Comparison of ENCODE assay signal across 8 mouse cellular contexts in genomic region chr16:33832728-33833428, GRCm38 (mm10). TPM values are rescaled to one million over a fixed set of nuclear protein-coding genes. Genes with fewer than 3 reads are reported as not detected.
DNase-seq lines count a peak whose midpoint lies in the region; ATAC-seq and TF ChIP-seq lines count a peak whose summit lies in the region.

No protein-coding gene starts in this region.

- no peak for TF ChIP-seq POLR2A in limb, embryonic 14.5 days (IDR thresholded peaks at IDR 0.05; ENCODE audit: borderline replicate concordance, extremely low read depth, insufficient read depth, insufficient read length)
- no peak for TF ChIP-seq POLR2A in myocyte (IDR thresholded peaks at IDR 0.05; ENCODE audit: insufficient read length, low read depth)

- 8% methylated on average over 21 of the region's 21 CpGs for WGBS in heart, embryonic 15.5 days
- 3% methylated on average over 21 of the region's 21 CpGs for WGBS in limb, embryonic 14.5 days

- peak overlapping the region; percentile 67 for H3K4me2 ChIP-seq in heart, embryonic 15.5 days
- H3K4me2 ChIP-seq in limb, embryonic 14.5 days (replicated peaks; ENCODE audit: low read depth, low read length, severe bottlenecking): peak overlapping the region; percentile 50
- peak overlapping the region; percentile 75 for H3K4me2 ChIP-seq in myocyte (ENCODE audit: low read depth)

- ATAC-seq in heart, embryonic 15.5 days (replicated peaks; ENCODE audit: insufficient number of reproducible peaks, insufficient read depth, low FRiP score, low read depth): no peak
- peak; percentile 48 for ATAC-seq in limb, embryonic 14.5 days (ENCODE audit: low FRiP score, low read depth)

- H3K27ac ChIP-seq in layer of hippocampus, adult 2 months: peak overlapping the region; percentile 84
- H3K27ac ChIP-seq in brown adipose tissue, adult 24 weeks (replicated peaks; ENCODE audit: low read depth, low read length): 0 out of 2 replicates have a peak overlapping the region, but pooled peaks have one; percentile 21
- peak overlapping the region; percentile 79 for H3K27ac ChIP-seq in heart, embryonic 15.5 days
- H3K27ac ChIP-seq in limb, embryonic 14.5 days (replicated peaks; ENCODE audit: low read depth, low read length): peak overlapping the region; percentile 63

- H3K36me3 ChIP-seq in heart, embryonic 15.5 days: no peaks in the 10 kb centered on the region
- H3K36me3 ChIP-seq in limb, embryonic 14.5 days (ENCODE audit: control insufficient read depth, insufficient read depth, low read length): no peaks in the 10 kb centered on the region
- no peaks in the 10 kb centered on the region for H3K36me3 ChIP-seq in myocyte (ENCODE audit: control insufficient read depth, insufficient read depth)

- H3K79me2 ChIP-seq in myocyte (ENCODE audit: control insufficient read depth, insufficient read depth): peaks cover 66% of the 10 kb centered on the region

- no peaks in the 10 kb centered on the region for H3K9me3 ChIP-seq in heart, embryonic 15.5 days (replicated peaks)
- no peaks in the 10 kb centered on the region for H3K9me3 ChIP-seq in limb, embryonic 14.5 days (ENCODE audit: control insufficient read depth, low read length)

- H3K4me3 ChIP-seq in layer of hippocampus, adult 2 months: peak overlapping the region; percentile 35
- H3K4me3 ChIP-seq in brown adipose tissue, adult 24 weeks (ENCODE audit: insufficient read depth, low read depth, low read length): peak overlapping the region; percentile 21; the same call in 1 of the 2 replicates
- peak overlapping the region; percentile 40 for H3K4me3 ChIP-seq in heart, embryonic 15.5 days
- H3K4me3 ChIP-seq in limb, embryonic 14.5 days (replicated peaks; ENCODE audit: low read length): peak overlapping the region; percentile 31
- H3K4me3 ChIP-seq in myocyte: no peak overlapping the region

- H3K9ac ChIP-seq in heart, embryonic 15.5 days: peak overlapping the region; percentile 54; the same call in 1 of the 2 replicates
- H3K9ac ChIP-seq in limb, embryonic 14.5 days (ENCODE audit: low read depth, low read length, severe bottlenecking): peak overlapping the region; percentile 45

- TF ChIP-seq CTCF in layer of hippocampus, adult 2 months (conservative IDR thresholded peaks at IDR 0.05): no peak

- peak; percentile 30 to 49 for DNase-seq in layer of hippocampus, adult 2 months (ENCODE audit: low spot score in 2 of 2)
- no peak for DNase-seq in layer of hippocampus, postnatal 25 days (ENCODE audit: extremely low spot score in 1 of 2, low spot score in 1 of 2)
- peak; percentile 65 for DNase-seq in limb, embryonic 14.5 days (ENCODE audit: low spot score)
- no peak for DNase-seq in ovary, adult 18-20 months (ENCODE audit: low spot score)
- no peak for DNase-seq in ovary, postnatal 14 days (ENCODE audit: low spot score)

- H3K27me3 ChIP-seq in heart, embryonic 15.5 days: no peaks in the 10 kb centered on the region
- H3K27me3 ChIP-seq in limb, embryonic 14.5 days (ENCODE audit: control insufficient read depth, insufficient read depth, low read length): no peaks in the 10 kb centered on the region
- H3K27me3 ChIP-seq in myocyte (ENCODE audit: control insufficient read depth, insufficient read depth, insufficient read length): no peaks in the 10 kb centered on the region

- H3K4me1 ChIP-seq in brown adipose tissue, adult 24 weeks (ENCODE audit: control insufficient read depth, insufficient read depth, insufficient read length, low read length): peaks cover 16% of the 10 kb centered on the region
- peaks cover 48% of the 10 kb centered on the region for H3K4me1 ChIP-seq in heart, embryonic 15.5 days (replicated peaks)
- peaks cover 45% of the 10 kb centered on the region for H3K4me1 ChIP-seq in limb, embryonic 14.5 days (ENCODE audit: control insufficient read depth, insufficient read depth, low read length)

- no peak overlapping the region for H3ac ChIP-seq in myocyte (ENCODE audit: control insufficient read depth, insufficient read length)

TF ChIP-seq in myocyte, 11 proteins besides CTCF, POLR2A, EP300 and RAD21:
- TF ChIP-seq CEBPB (IDR thresholded peaks at IDR 0.05; ENCODE audit: insufficient read depth, poor library complexity, severe bottlenecking) (no peak), MYOD1 (IDR thresholded peaks at IDR 0.05; ENCODE audit: control insufficient read depth in 1 of 3, insufficient read length in 2 of 3, low read depth in 2 of 3) (no peak), MYOG (IDR thresholded peaks at IDR 0.05; ENCODE audit: control insufficient read depth in 1 of 3, insufficient read depth in 1 of 3, insufficient read length in 2 of 3, low read depth in 2 of 3) (no peak), TCF12 (IDR thresholded peaks at IDR 0.05; ENCODE audit: insufficient read depth, poor library complexity, severe bottlenecking) (no peak), REST (IDR thresholded peaks at IDR 0.05; ENCODE audit: insufficient read depth, insufficient read length) (no peak), POLR2AphosphoS2 (IDR thresholded peaks at IDR 0.05; ENCODE audit: insufficient read length, low read depth) (no peak), SRF (IDR thresholded peaks at IDR 0.05; ENCODE audit: control insufficient read depth, insufficient read length, low read depth) (no peak), E2F4 (IDR thresholded peaks at IDR 0.05; ENCODE audit: insufficient read depth) (no peak), USF1 (IDR thresholded peaks at IDR 0.05; ENCODE audit: low read depth) (no peak), TCF3 (IDR thresholded peaks at IDR 0.05; ENCODE audit: insufficient read length, low read depth) (no peak), MAX (IDR thresholded peaks at IDR 0.05; ENCODE audit: low read depth) (no peak)

RNA-seq across cellular contexts. Expression of gene Itgb5, which starts 3.4 kb away (rescaled TPM):
- 10 to 100 TPM; 40.2 to 40.5 TPM for total RNA-seq in layer of hippocampus, adult 2 months (2021)
- 10 to 100 TPM; 38.7 to 42.3 TPM for total RNA-seq in layer of hippocampus, postnatal 25 days (2021)
- 42.1 and 53.4 TPM in 2 replicates for polyA plus RNA-seq in brown adipose tissue, adult 24 weeks (2012; ENCODE audit: insufficient read depth, insufficient read length, missing spikeins)
- 61.4 and 80.2 TPM in 2 replicates for polyA plus RNA-seq in heart, embryonic 15.5 days (2015; fragmentation: Nextera tagmentation; extraction: Ambion mirVana)
- 117 and 123 TPM in 2 replicates for polyA plus RNA-seq in limb, embryonic 14.5 days (2012; rRNA removed)
- polyA plus RNA-seq in limb, embryonic 14.5 days (2014; fragmentation: Nextera tagmentation; extraction: Ambion mirVana): 107 and 108 TPM in 2 replicates
- polyA plus RNA-seq in myocyte (2012; fragmentation: generic; extraction: Trizol): 114 TPM

RNA-seq across cellular contexts. Expression of gene Muc13, which starts 39.0 kb away (rescaled TPM):
- not detected for total RNA-seq in layer of hippocampus, adult 2 months (2021)
- total RNA-seq in layer of hippocampus, postnatal 25 days (2021): not detected
- polyA plus RNA-seq in brown adipose tissue, adult 24 weeks (2012; ENCODE audit: insufficient read depth, insufficient read length, missing spikeins): not detected in 2 replicates
- 0.06 and 0.18 TPM in 2 replicates for polyA plus RNA-seq in heart, embryonic 15.5 days (2015; fragmentation: Nextera tagmentation; extraction: Ambion mirVana)
- polyA plus RNA-seq in limb, embryonic 14.5 days (2012; rRNA removed): 0.25 and 0.37 TPM in 2 replicates
- polyA plus RNA-seq in limb, embryonic 14.5 days (2014; fragmentation: Nextera tagmentation; extraction: Ambion mirVana): 0.07 and 0.12 TPM in 2 replicates
- 0.05 TPM for polyA plus RNA-seq in myocyte (2012; fragmentation: generic; extraction: Trizol)

Comparison
In these comparisons a context has a peak if more than half of its experiments do, and no peak if none do; other contexts are left out.
1. DNase-seq: peak in layer of hippocampus, adult 2 months (2 of 2) and limb, embryonic 14.5 days (single experiment); none in layer of hippocampus, postnatal 25 days (0 of 2), ovary, adult 18-20 months (single experiment) and ovary, postnatal 14 days (single experiment).
2. H3K27ac ChIP-seq: peak in every context shown above with its lines; median percentile 84 in layer of hippocampus, adult 2 months; 79 in heart, embryonic 15.5 days; 63 in limb, embryonic 14.5 days; 21 in brown adipose tissue, adult 24 weeks.
3. Peak in every context shown above with its lines, with median percentiles within 50 percentile points of each other: H3K4me2 ChIP-seq.